Mouse (Mus musculus): ENCODE results near the gene Olfr679. TPM values are rescaled to one million over a fixed set of nuclear protein-coding genes. Genes with fewer than 3 reads are reported as not detected.
"Not testable (repeated sequence)": the region's sequence is repeated elsewhere in the genome, so short reads cannot be mapped to it uniquely, and the experiment has no call there.

The Olfr679 gene
- total RNA-seq (2015; ENCODE audit: low replicate concordance) = not detected in 2 replicates
- total RNA-seq (2017; ENCODE audit: low replicate concordance) = not detected in 2 replicates

GRCm38 (mm10) chr7:105080905-105081304, at the start of gene Olfr679:
Gene Olfr679 (plus strand): TSS chr7:105081205.
- ATAC-seq (replicated peaks; ENCODE audit: low FRiP score, poor library complexity, severe bottlenecking) = no peak

- ATAC-seq (replicated peaks; ENCODE audit: low FRiP score, poor library complexity, severe bottlenecking) = no peak
These were observed 48.6 kb upstream of the Olfr679 start, which contains the start of gene Olfr676 for GRCm38 (mm10) chr7:105032398-105032797. Gene Olfr676 (plus strand): TSS chr7:105032698.

- not testable (repeated sequence) for ATAC-seq (replicated peaks; ENCODE audit: low FRiP score, poor library complexity, severe bottlenecking)
These were observed 47.2 kb upstream of the Olfr679 start for GRCm38 (mm10) chr7:105033836-105034235.

- ATAC-seq (replicated peaks; ENCODE audit: low FRiP score, poor library complexity, severe bottlenecking) = no peak
These were observed 22.1 kb upstream of the Olfr679 start for GRCm38 (mm10) chr7:105058951-105059350.

- ATAC-seq (replicated peaks; ENCODE audit: low FRiP score, poor library complexity, severe bottlenecking) = no peak
These were observed 16.8 kb upstream of the Olfr679 start, which contains the start of gene Olfr678 for GRCm38 (mm10) chr7:105064175-105064574. Gene Olfr678 (plus strand): TSS chr7:105064475.

GRCm38 (mm10) chr7:105092717-105093116, 11.7 kb downstream of the Olfr679 start, which contains the start of gene Olfr680-ps1:
Gene Olfr680-ps1 (minus strand): TSS chr7:105092817.
- not testable (repeated sequence) for ATAC-seq (replicated peaks; ENCODE audit: low FRiP score, poor library complexity, severe bottlenecking)

- no peak for ATAC-seq (replicated peaks; ENCODE audit: low FRiP score, poor library complexity, severe bottlenecking)
These were observed 35.5 kb downstream of the Olfr679 start, which contains the start of gene Olfr681 for GRCm38 (mm10) chr7:105116536-105116935. Gene Olfr681 (plus strand): TSS chr7:105116836.

Other genes with a start within 250 kb of the Olfr679 start
- not detected in 2 replicates for gene Usp17lb, start 238.6 kb upstream of the Olfr679 start, total RNA-seq (2015; ENCODE audit: low replicate concordance)
- not detected in 2 replicates for gene Usp17lb, start 238.6 kb upstream of the Olfr679 start, total RNA-seq (2017; ENCODE audit: low replicate concordance)
- gene Usp17la, start 224.2 kb upstream of the Olfr679 start, total RNA-seq (2015; ENCODE audit: low replicate concordance) = not detected in 2 replicates
- gene Usp17la, start 224.2 kb upstream of the Olfr679 start, total RNA-seq (2017; ENCODE audit: low replicate concordance) = not detected in 2 replicates
- 2.1 TPM in 1 of 2 replicates, not detected in the other for gene Olfr665, start 203.2 kb upstream of the Olfr679 start, total RNA-seq (2015; ENCODE audit: low replicate concordance)
- gene Olfr665, start 203.2 kb upstream of the Olfr679 start, total RNA-seq (2017; ENCODE audit: low replicate concordance) = not detected in 2 replicates
- not detected in 2 replicates for gene Olfr666, start 185.3 kb upstream of the Olfr679 start, total RNA-seq (2015; ENCODE audit: low replicate concordance)
- not detected in 2 replicates for gene Olfr666, start 185.3 kb upstream of the Olfr679 start, total RNA-seq (2017; ENCODE audit: low replicate concordance)
- gene Olfr667, start 159.7 kb upstream of the Olfr679 start, total RNA-seq (2015; ENCODE audit: low replicate concordance) = not detected in 2 replicates
- not detected in 2 replicates for gene Olfr667, start 159.7 kb upstream of the Olfr679 start, total RNA-seq (2017; ENCODE audit: low replicate concordance)
- gene Olfr668, start 153.1 kb upstream of the Olfr679 start, total RNA-seq (2015; ENCODE audit: low replicate concordance) = not detected in 2 replicates
- gene Olfr668, start 153.1 kb upstream of the Olfr679 start, total RNA-seq (2017; ENCODE audit: low replicate concordance) = not detected in 2 replicates
- not detected in 2 replicates for gene Olfr669, start 147.0 kb upstream of the Olfr679 start, total RNA-seq (2015; ENCODE audit: low replicate concordance)
- not detected in 2 replicates for gene Olfr669, start 147.0 kb upstream of the Olfr679 start, total RNA-seq (2017; ENCODE audit: low replicate concordance)
- gene Olfr670, start 118.6 kb upstream of the Olfr679 start, total RNA-seq (2015; ENCODE audit: low replicate concordance) = not detected in 2 replicates
- gene Olfr670, start 118.6 kb upstream of the Olfr679 start, total RNA-seq (2017; ENCODE audit: low replicate concordance) = not detected in 2 replicates
- not detected in 2 replicates for gene Olfr671, start 102.1 kb upstream of the Olfr679 start, total RNA-seq (2015; ENCODE audit: low replicate concordance)
- not detected in 2 replicates for gene Olfr671, start 102.1 kb upstream of the Olfr679 start, total RNA-seq (2017; ENCODE audit: low replicate concordance)
- not detected in 2 replicates for gene Olfr672, start 79.2 kb upstream of the Olfr679 start, total RNA-seq (2015; ENCODE audit: low replicate concordance)
- gene Olfr672, start 79.2 kb upstream of the Olfr679 start, total RNA-seq (2017; ENCODE audit: low replicate concordance) = not detected in 2 replicates
- gene Olfr675, start 52.7 kb upstream of the Olfr679 start, total RNA-seq (2015; ENCODE audit: low replicate concordance) = not detected in 2 replicates
- gene Olfr675, start 52.7 kb upstream of the Olfr679 start, total RNA-seq (2017; ENCODE audit: low replicate concordance) = not detected in 2 replicates
- not detected in 2 replicates for gene Olfr676, start 48.5 kb upstream of the Olfr679 start, total RNA-seq (2015; ENCODE audit: low replicate concordance)
- gene Olfr676, start 48.5 kb upstream of the Olfr679 start, total RNA-seq (2017; ENCODE audit: low replicate concordance) = not detected in 2 replicates
- not detected in 2 replicates for gene Olfr677, start 29.8 kb upstream of the Olfr679 start, total RNA-seq (2015; ENCODE audit: low replicate concordance)
- not detected in 2 replicates for gene Olfr677, start 29.8 kb upstream of the Olfr679 start, total RNA-seq (2017; ENCODE audit: low replicate concordance)
- gene Olfr678, start 16.7 kb upstream of the Olfr679 start, total RNA-seq (2015; ENCODE audit: low replicate concordance) = not detected in 2 replicates
- not detected in 2 replicates for gene Olfr678, start 16.7 kb upstream of the Olfr679 start, total RNA-seq (2017; ENCODE audit: low replicate concordance)
- not detected in 2 replicates for gene Olfr680-ps1, start 11.6 kb downstream of the Olfr679 start, total RNA-seq (2015; ENCODE audit: low replicate concordance)
- not detected in 2 replicates for gene Olfr680-ps1, start 11.6 kb downstream of the Olfr679 start, total RNA-seq (2017; ENCODE audit: low replicate concordance)
- gene Olfr681, start 35.6 kb downstream of the Olfr679 start, total RNA-seq (2015; ENCODE audit: low replicate concordance) = not detected in 2 replicates
- gene Olfr681, start 35.6 kb downstream of the Olfr679 start, total RNA-seq (2017; ENCODE audit: low replicate concordance) = not detected in 2 replicates
- gene Olfr683, start 65.8 kb downstream of the Olfr679 start, total RNA-seq (2015; ENCODE audit: low replicate concordance) = not detected in 2 replicates
- not detected in 2 replicates for gene Olfr683, start 65.8 kb downstream of the Olfr679 start, total RNA-seq (2017; ENCODE audit: low replicate concordance)
- not detected in 2 replicates for gene Olfr684, start 82.4 kb downstream of the Olfr679 start, total RNA-seq (2015; ENCODE audit: low replicate concordance)
- not detected in 2 replicates for gene Olfr684, start 82.4 kb downstream of the Olfr679 start, total RNA-seq (2017; ENCODE audit: low replicate concordance)
- not detected in 2 replicates for gene Olfr685, start 104.8 kb downstream of the Olfr679 start, total RNA-seq (2015; ENCODE audit: low replicate concordance)
- gene Olfr685, start 104.8 kb downstream of the Olfr679 start, total RNA-seq (2017; ENCODE audit: low replicate concordance) = not detected in 2 replicates
- not detected in 2 replicates for gene Olfr686, start 126.3 kb downstream of the Olfr679 start, total RNA-seq (2015; ENCODE audit: low replicate concordance)
- not detected in 2 replicates for gene Olfr686, start 126.3 kb downstream of the Olfr679 start, total RNA-seq (2017; ENCODE audit: low replicate concordance)
- not detected in 2 replicates for gene Olfr688, start 206.9 kb downstream of the Olfr679 start, total RNA-seq (2015; ENCODE audit: low replicate concordance)
- gene Olfr688, start 206.9 kb downstream of the Olfr679 start, total RNA-seq (2017; ENCODE audit: low replicate concordance) = not detected in 2 replicates
- not detected in 2 replicates for gene Olfr689, start 230.0 kb downstream of the Olfr679 start, total RNA-seq (2015; ENCODE audit: low replicate concordance)
- not detected in 2 replicates for gene Olfr689, start 230.0 kb downstream of the Olfr679 start, total RNA-seq (2017; ENCODE audit: low replicate concordance)